Mouse (Mus musculus) heart, embryonic 15.5 days (tissue): ENCODE results near the gene Shbg. TPM values are rescaled to one million over a fixed set of nuclear protein-coding genes. Genes with fewer than 3 reads are reported as not detected.
A peak's percentile ranks its signal among the peaks of the same experiment; 100 is the strongest.

Source experiments
- ATAC-seq: fragments of 200-750 bp; cut with Nextera tagmentation; replicated peaks from 2 replicates; pipeline ENCODE4 v1.8.0; 2017; ENCODE audit warnings: low read depth, moderate TSS enrichment; ENCODE audit not compliant: insufficient number of reproducible peaks, insufficient read depth, low FRiP score
- H3K27ac ChIP-seq: fragments of 300-500 bp; sonication (generic); 2 replicates; pipeline ENCODE4 v1.5.1; 2015; ENCODE audit warnings: mild to moderate bottlenecking, inconsistent platforms
- H3K27me3 ChIP-seq: fragments of 300-500 bp; sonication (generic); 2 replicates; pipeline ENCODE4 v1.6.1; 2015; ENCODE audit warnings: inconsistent platforms
- H3K36me3 ChIP-seq: fragments of 300-500 bp; sonication (generic); 2 replicates; pipeline ENCODE4 v1.6.1; 2015; ENCODE audit warnings: mild to moderate bottlenecking, inconsistent platforms
- H3K4me1 ChIP-seq: fragments of 300-500 bp; sonication (generic); replicated peaks from 2 replicates; pipeline ENCODE4 v1.6.1; 2015; ENCODE audit warnings: inconsistent platforms
- H3K4me2 ChIP-seq: fragments of 300-500 bp; sonication (generic); 2 replicates; pipeline ENCODE4 v1.6.1; 2015; ENCODE audit warnings: inconsistent platforms, mild to moderate bottlenecking, moderate library complexity
- H3K4me3 ChIP-seq: fragments of 300-500 bp; sonication (generic); 2 replicates; pipeline ENCODE4 v1.5.1; 2015; ENCODE audit warnings: mild to moderate bottlenecking, inconsistent platforms
- H3K9ac ChIP-seq: fragments of 300-500 bp; sonication (generic); 2 replicates; pipeline ENCODE4 v1.6.1; 2015; ENCODE audit warnings: mild to moderate bottlenecking, inconsistent platforms
- H3K9me3 ChIP-seq: fragments of 300-500 bp; sonication (generic); replicated peaks from 2 replicates; pipeline ENCODE4 v1.6.1; 2016; ENCODE audit warnings: inconsistent platforms
- WGBS: fragments of 180-500 bp; shearing (Covaris S2); methylation state at CpG from one replicate; pipeline ENCODE4 v1.1.7; 2015; ENCODE audit warnings: mixed read lengths; 5-methylcytosine and 5-hydroxymethylcytosine counted together
- polyA plus RNA-seq: library from polyadenylated mRNA; unstranded; fragments of >200 nt; fragmentation: Nextera tagmentation; extraction: Ambion mirVana; gene quantifications from 2 replicates; pipeline ENCODE4 v1.2.1, GENCODE M21; 2015

Shbg gene
- 0.29 TPM in 1 of 2 replicates, not detected in the other for polyA plus RNA-seq

- WGBS = 56% methylated on average over 5 of the region's 5 CpGs
- H3K27me3 ChIP-seq = 0 out of 2 replicates have a peak, but pooled peaks cover 11% of the 10 kb centered on the region
- no peak within 1 kb of the TSS for H3K9ac ChIP-seq
- no peak for ATAC-seq
- no peak within 1 kb of the TSS for H3K4me2 ChIP-seq
- H3K27ac ChIP-seq = no peak within 1 kb of the TSS
- no peaks in the 10 kb centered on the region for H3K36me3 ChIP-seq
- no peaks in the 10 kb centered on the region for H3K9me3 ChIP-seq
- peaks cover 14% of the 10 kb centered on the region for H3K4me1 ChIP-seq
- H3K4me3 ChIP-seq = no peak within 1 kb of the TSS
These were observed at the start of gene Shbg for GRCm38 (mm10) chr11:69617805-69618204. Gene Shbg, minus strand, starts transcription at chr11:69617905.

GRCm38 (mm10) chr11:69666665-69667005 lies 48.9 kb upstream of the Shbg start:
- Histone ChIP-seq H3K36me3 (peaks cover 63% of the 10 kb centered on the region), H3K27ac (no peak overlapping the region), H3K9ac (no peak overlapping the region), H3K4me2 (no peak overlapping the region), H3K9me3 (no peaks in the 10 kb centered on the region), H3K4me1 (peaks cover 30% of the 10 kb centered on the region), H3K27me3 (no peaks in the 10 kb centered on the region), H3K4me3 (no peak overlapping the region)
- WGBS = 83% methylated on average over 3 of the region's 3 CpGs
- ATAC-seq = no peak

GRCm38 (mm10) chr11:69665961-69666664 lies 48.4 kb upstream of the Shbg start, which contains the start of gene Cd68:
Gene Cd68, minus strand, starts transcription at chr11:69666153.
- no peak for ATAC-seq
- H3K4me3 ChIP-seq = no peak within 1 kb of the TSS
- H3K9ac ChIP-seq = no peak within 1 kb of the TSS
- peaks cover 35% of the 10 kb centered on the region for H3K4me1 ChIP-seq
- H3K27ac ChIP-seq = 0 out of 2 replicates have a peak within 1 kb of the TSS, but pooled peaks have one; percentile 2
- 30% methylated on average over 7 of the region's 7 CpGs for WGBS
- peaks cover 63% of the 10 kb centered on the region for H3K36me3 ChIP-seq
- H3K4me2 ChIP-seq = no peak within 1 kb of the TSS
- no peaks in the 10 kb centered on the region for H3K27me3 ChIP-seq
- no peaks in the 10 kb centered on the region for H3K9me3 ChIP-seq

GRCm38 (mm10) chr11:69665457-69665960 lies 47.8 kb upstream of the Shbg start:
- Histone ChIP-seq H3K27me3 (no peaks in the 10 kb centered on the region), H3K27ac (0 out of 2 replicates have a peak overlapping the region, but pooled peaks have one; percentile 2), H3K4me3 (no peak overlapping the region), H3K9ac (no peak overlapping the region), H3K4me2 (no peak overlapping the region), H3K9me3 (no peaks in the 10 kb centered on the region), H3K4me1 (peaks cover 37% of the 10 kb centered on the region), H3K36me3 (peaks cover 63% of the 10 kb centered on the region)
- 72% methylated on average over 9 of the region's 9 CpGs for WGBS
- no peak for ATAC-seq

GRCm38 (mm10) chr11:69664841-69665240 lies 47.1 kb upstream of the Shbg start:
- no peak for ATAC-seq
- Histone ChIP-seq H3K9me3 (no peaks in the 10 kb centered on the region), H3K27ac (no peak overlapping the region; the same call in 1 of the 2 replicates), H3K4me1 (peaks cover 31% of the 10 kb centered on the region), H3K9ac (no peak overlapping the region), H3K27me3 (no peaks in the 10 kb centered on the region), H3K4me2 (no peak overlapping the region), H3K4me3 (no peak overlapping the region), H3K36me3 (peaks cover 63% of the 10 kb centered on the region)
- 92% methylated on average over 7 of the region's 7 CpGs for WGBS

- H3K9ac ChIP-seq = no peak overlapping the region
- H3K36me3 ChIP-seq = peaks cover 60% of the 10 kb centered on the region
- no peak for ATAC-seq
These were observed 46.1 kb upstream of the Shbg start for GRCm38 (mm10) chr11:69663795-69664194.

GRCm38 (mm10) chr11:69662967-69663671 lies 45.4 kb upstream of the Shbg start:
- Histone ChIP-seq H3K9ac (peak overlapping the region; percentile 57), H3K36me3 (peaks cover 59% of the 10 kb centered on the region), H3K9me3 (no peaks in the 10 kb centered on the region), H3K4me2 (peak overlapping the region; percentile 70), H3K4me3 (peak overlapping the region; percentile 62), H3K27me3 (no peaks in the 10 kb centered on the region), H3K27ac (peak overlapping the region; percentile 95), H3K4me1 (peaks cover 20% of the 10 kb centered on the region)
- WGBS = 62% methylated on average over 13 of the region's 13 CpGs
- no peak for ATAC-seq

More at GRCm38 (mm10) chr11:69663795-69664194, 46.1 kb upstream of the Shbg start:
- Histone ChIP-seq H3K27ac (peak overlapping the region; percentile 95), H3K9me3 (no peaks in the 10 kb centered on the region), H3K4me1 (peaks cover 22% of the 10 kb centered on the region), H3K27me3 (no peaks in the 10 kb centered on the region), H3K4me3 (no peak overlapping the region), H3K4me2 (no peak overlapping the region)
- WGBS = 86% methylated on average over 6 of the region's 6 CpGs

- no peaks in the 10 kb centered on the region for H3K27me3 ChIP-seq
- H3K27ac ChIP-seq = peak within 1 kb of the TSS; percentile 95
- H3K36me3 ChIP-seq = peaks cover 58% of the 10 kb centered on the region
- peaks cover 20% of the 10 kb centered on the region for H3K4me1 ChIP-seq
- peak; percentile 95 for ATAC-seq
- no peaks in the 10 kb centered on the region for H3K9me3 ChIP-seq
- H3K4me3 ChIP-seq = peak within 1 kb of the TSS; percentile 62
- H3K4me2 ChIP-seq = peak within 1 kb of the TSS; percentile 70
- H3K9ac ChIP-seq = peak within 1 kb of the TSS; percentile 57
- WGBS = under 1% methylated on average over 48 of the region's 48 CpGs
These were observed 44.7 kb upstream of the Shbg start, which contains the start of gene Mpdu1 for GRCm38 (mm10) chr11:69662213-69662966. Gene Mpdu1, minus strand, starts transcription at chr11:69662642.

- ATAC-seq = no peak
- H3K9me3 ChIP-seq = no peaks in the 10 kb centered on the region
- peaks cover 61% of the 10 kb centered on the region for H3K36me3 ChIP-seq
- 65% methylated on average over 3 of the region's 3 CpGs for WGBS
- peak overlapping the region; percentile 95 for H3K27ac ChIP-seq
- H3K27me3 ChIP-seq = no peaks in the 10 kb centered on the region
- H3K4me3 ChIP-seq = peak overlapping the region; percentile 62
- peaks cover 25% of the 10 kb centered on the region for H3K4me1 ChIP-seq
- peak overlapping the region; percentile 57 for H3K9ac ChIP-seq
- H3K4me2 ChIP-seq = peak overlapping the region; percentile 70
These were observed 43.6 kb upstream of the Shbg start for GRCm38 (mm10) chr11:69661221-69661881.

GRCm38 (mm10) chr11:69657462-69657881 lies 39.8 kb upstream of the Shbg start:
- Histone ChIP-seq H3K4me1 (peaks cover 29% of the 10 kb centered on the region), H3K36me3 (peaks cover 53% of the 10 kb centered on the region), H3K4me3 (no peak overlapping the region), H3K9me3 (no peaks in the 10 kb centered on the region), H3K9ac (no peak overlapping the region), H3K4me2 (no peak overlapping the region), H3K27ac (no peak overlapping the region), H3K27me3 (no peaks in the 10 kb centered on the region)
- ATAC-seq = no peak
- 82% methylated on average over 15 of the region's 15 CpGs for WGBS
